Mouse (Mus musculus) lung, adult 2 months (tissue): Measurements from ENCODE around the gene Atp6v0b.

ENCODE experiments used
- CTCF ChIP-seq: fragments of 200-500 bp; IDR thresholded peaks from 2 replicates; pipeline ENCODE4 v1.5.1; 2011; ENCODE audit warnings: mild to moderate bottlenecking, low read length, control low read depth; ENCODE audit not compliant: insufficient read depth
- POLR2A ChIP-seq: fragments of 200-500 bp; IDR thresholded peaks from 2 replicates; pipeline ENCODE4 v1.6.1; 2011; ENCODE audit warnings: low read depth, mild to moderate bottlenecking, control low read depth, low read length, borderline replicate concordance; ENCODE audit errors: extremely low read depth

DNA sequence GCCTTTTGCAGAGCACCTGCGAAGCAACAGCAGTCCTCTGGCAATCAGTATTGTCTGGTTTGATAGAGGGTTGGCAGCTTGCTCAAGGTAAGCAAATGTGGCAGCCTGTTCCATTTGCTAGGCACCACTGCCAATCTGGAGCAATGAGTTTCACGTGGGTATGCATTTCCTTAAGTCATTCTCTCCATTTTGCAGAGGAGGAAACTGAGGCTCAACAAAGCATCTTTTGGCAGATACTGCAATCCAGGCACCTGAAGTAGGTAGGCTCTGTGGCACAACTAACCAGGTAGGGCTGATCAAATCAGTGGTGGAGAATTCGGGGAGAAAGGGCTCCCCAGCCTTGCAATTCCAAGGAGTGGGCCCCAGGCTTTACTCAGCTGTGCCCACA, 52.7 kb downstream of the Atp6v0b start, which contains the start of gene Slc6a9:
- TF ChIP-seq CTCF = no peak
- TF ChIP-seq POLR2A = no peak
